7 mouse cellular contexts compared by ENCODE assay signal in genomic region chr19:53852699-53853451, GRCm38 (mm10). TPM values are rescaled to one million over a fixed set of nuclear protein-coding genes. Genes with fewer than 3 reads are reported as not detected.
DNase-seq lines count a peak whose midpoint lies in the region.

No protein-coding gene starts in this region.

- DNase-seq in adrenal gland, postnatal 25 days: peak; percentile 37
- DNase-seq in cerebellum, postnatal 25 days: peak; percentile 76 to 84
- peak; percentile 55 to 68 for DNase-seq in frontal cortex, postnatal 14 days (ENCODE audit: low spot score in 2 of 2)
- DNase-seq in layer of hippocampus, adult 11-12 months (ENCODE audit: low spot score): peak; percentile 76
- peak; percentile 27 for DNase-seq in lung, postnatal 10 days
- peak; percentile 73 to 79 for DNase-seq in right cerebral cortex, adult 2 months (ENCODE audit: low spot score in 2 of 2)
- no peak for DNase-seq in B cell, adult 2 months

RNA-seq across cellular contexts. Expression of gene Pdcd4, which starts 39.2 kb away (rescaled TPM):
- 112 and 144 TPM in 2 replicates for total RNA-seq in adrenal gland, postnatal 25 days (2021)

Comparison
In these comparisons a context has a peak if more than half of its experiments do, and no peak if none do; other contexts are left out.
1. DNase-seq: peak in adrenal gland, postnatal 25 days (single experiment), cerebellum, postnatal 25 days (2 of 2), frontal cortex, postnatal 14 days (2 of 2), layer of hippocampus, adult 11-12 months (single experiment), lung, postnatal 10 days (single experiment) and right cerebral cortex, adult 2 months (2 of 2); none in B cell, adult 2 months (0 of 2).